Mouse (Mus musculus): ENCODE data around the gene Il24.

The Il24 gene

DNA sequence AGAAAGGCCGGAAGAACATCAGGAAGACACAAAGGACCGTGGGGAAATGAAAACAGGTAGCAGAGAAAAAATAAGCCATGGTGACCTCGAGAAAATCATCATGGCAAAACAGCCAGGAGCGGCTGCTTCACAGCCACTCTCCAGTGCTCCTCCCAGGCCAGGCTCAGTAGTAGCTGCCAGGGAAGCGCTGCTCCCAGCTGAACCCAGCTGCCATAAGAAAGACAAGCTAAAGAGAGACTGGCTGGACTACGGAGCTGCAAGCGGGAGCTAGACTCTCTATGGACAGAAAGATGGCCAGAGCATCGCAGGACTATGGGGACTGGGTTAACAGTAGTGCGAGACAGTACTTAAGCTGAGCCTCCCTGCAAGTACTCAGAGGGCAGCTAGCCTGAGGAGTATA is 32.4 kb downstream of the Il24 start:
- no peak for DNase-seq (ENCODE audit: low read depth, low spot score)

GRCm38 (mm10) chr1:130850405-130850804 is 36.8 kb downstream of the Il24 start:
- no peak for DNase-seq (ENCODE audit: low read depth, low spot score)

- DNase-seq (ENCODE audit: low read depth, low spot score), result peak; percentile 41
Measured at GRCm38 (mm10) chr1:130849530-130850214, 37.6 kb downstream of the Il24 start.

DNA sequence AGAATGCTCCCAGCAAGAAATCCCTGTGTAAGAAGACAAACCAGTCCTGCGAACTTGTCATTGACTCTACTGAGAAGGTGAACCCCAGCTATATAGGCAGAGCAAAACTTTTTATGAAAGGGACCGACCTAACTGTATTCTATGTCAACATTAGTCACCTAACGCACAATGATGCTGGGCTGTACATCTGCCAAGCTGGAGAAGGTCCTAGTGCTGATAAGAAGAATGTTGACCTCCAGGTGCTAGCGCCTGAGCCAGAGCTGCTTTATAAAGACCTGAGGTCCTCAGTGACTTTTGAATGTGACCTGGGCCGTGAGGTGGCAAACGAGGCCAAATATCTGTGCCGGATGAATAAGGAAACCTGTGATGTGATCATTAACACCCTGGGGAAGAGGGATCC is 42.7 kb downstream of the Il24 start:
- DNase-seq (ENCODE audit: low read depth, low spot score), result no peak

- DNase-seq (ENCODE audit: low read depth, low spot score), result no peak
Measured at GRCm38 (mm10) chr1:130841621-130842020, 45.6 kb downstream of the Il24 start.

DNA sequence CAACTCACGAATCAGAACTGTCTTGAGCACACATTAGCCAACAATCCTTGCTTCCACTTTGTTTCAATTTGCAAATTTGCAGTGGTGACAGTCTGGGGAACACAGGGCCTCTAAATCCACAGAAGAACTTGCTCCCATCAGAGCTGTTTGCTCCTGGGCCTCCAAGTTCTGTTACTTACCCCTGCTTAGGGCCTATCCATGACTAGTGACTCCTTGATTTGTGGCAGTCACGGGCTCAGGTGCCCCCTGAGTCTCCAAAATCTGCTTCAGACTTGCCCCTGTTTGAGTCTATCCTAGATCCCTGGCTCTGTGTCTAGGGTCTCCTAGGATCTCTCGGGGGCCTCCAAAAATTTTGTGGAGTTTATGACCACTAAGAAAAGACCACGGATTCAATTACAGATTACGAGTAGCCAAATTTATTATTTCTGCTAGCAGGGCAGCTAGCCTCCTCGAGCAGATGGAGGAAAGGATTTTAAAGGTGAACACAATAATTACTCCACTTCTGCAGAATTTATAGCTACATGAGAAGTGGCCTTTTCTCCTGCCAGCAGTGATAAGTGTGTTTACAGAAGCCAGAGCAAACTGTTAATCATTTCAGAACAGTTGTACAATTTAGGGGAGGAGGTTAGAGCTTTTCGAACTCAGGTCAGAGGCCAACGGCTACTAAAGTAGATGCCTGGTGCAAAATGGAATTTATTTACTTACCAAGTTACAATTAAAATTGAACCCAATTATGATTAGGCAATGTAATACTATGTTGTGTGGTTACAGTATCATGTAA is 46.5 kb downstream of the Il24 start:
- DNase-seq (ENCODE audit: low read depth, low spot score), result no peak

DNA sequence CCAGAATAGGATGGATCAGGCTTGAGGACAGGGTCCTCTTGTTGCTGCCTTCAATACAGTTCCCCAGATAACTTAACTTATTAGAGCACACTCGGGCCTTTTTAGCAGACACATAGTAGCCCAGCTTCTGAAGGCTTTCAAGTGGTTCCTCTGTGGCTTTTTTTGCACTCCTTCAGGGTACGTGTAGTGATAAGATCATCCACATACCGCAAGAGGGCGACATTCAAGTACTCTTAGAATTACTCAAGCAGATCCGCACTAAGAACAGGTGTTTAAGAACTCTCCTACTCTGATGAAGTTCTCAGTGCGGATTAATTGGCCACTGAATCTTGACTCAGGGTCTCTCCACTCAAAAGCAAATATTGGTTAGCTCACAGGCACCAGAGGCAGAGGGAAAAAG is 49.0 kb downstream of the Il24 start:
- DNase-seq (ENCODE audit: low read depth, low spot score), result no peak

GRCm38 (mm10) chr1:130835161-130835936 is 51.9 kb downstream of the Il24 start:
- DNase-seq (ENCODE audit: low read depth, low spot score), result peak; percentile 65

GRCm38 (mm10) chr1:130832230-130833149 is 54.8 kb downstream of the Il24 start:
- DNase-seq (ENCODE audit: low read depth, low spot score), result no peak
